Mouse (Mus musculus) heart, postnatal 25 days (tissue): ENCODE measurements around the gene Olfr1441. TPM values are rescaled to one million over a fixed set of nuclear protein-coding genes. Genes with fewer than 3 reads are reported as not detected.

ENCODE experiments used
- DNase-seq: peaks from one replicate; pipeline ENCODE4 v3.0.0; 2022; ENCODE audit warnings: low spot score
- intact Hi-C: fragments of 180-260 bp; cut with DNase I; formaldehyde crosslinking; loops from one replicate; pipeline ENCODE4 v1.15.1; 2025
- total RNA-seq, 2 experiments: library from RNA; stranded (reverse); gene quantifications; 2 replicates each; pipeline ENCODE4 v1.2.3; 2021

The Olfr1441 gene
- total RNA-seq, 2 experiments from 2014 or later, result not detected

DNA sequence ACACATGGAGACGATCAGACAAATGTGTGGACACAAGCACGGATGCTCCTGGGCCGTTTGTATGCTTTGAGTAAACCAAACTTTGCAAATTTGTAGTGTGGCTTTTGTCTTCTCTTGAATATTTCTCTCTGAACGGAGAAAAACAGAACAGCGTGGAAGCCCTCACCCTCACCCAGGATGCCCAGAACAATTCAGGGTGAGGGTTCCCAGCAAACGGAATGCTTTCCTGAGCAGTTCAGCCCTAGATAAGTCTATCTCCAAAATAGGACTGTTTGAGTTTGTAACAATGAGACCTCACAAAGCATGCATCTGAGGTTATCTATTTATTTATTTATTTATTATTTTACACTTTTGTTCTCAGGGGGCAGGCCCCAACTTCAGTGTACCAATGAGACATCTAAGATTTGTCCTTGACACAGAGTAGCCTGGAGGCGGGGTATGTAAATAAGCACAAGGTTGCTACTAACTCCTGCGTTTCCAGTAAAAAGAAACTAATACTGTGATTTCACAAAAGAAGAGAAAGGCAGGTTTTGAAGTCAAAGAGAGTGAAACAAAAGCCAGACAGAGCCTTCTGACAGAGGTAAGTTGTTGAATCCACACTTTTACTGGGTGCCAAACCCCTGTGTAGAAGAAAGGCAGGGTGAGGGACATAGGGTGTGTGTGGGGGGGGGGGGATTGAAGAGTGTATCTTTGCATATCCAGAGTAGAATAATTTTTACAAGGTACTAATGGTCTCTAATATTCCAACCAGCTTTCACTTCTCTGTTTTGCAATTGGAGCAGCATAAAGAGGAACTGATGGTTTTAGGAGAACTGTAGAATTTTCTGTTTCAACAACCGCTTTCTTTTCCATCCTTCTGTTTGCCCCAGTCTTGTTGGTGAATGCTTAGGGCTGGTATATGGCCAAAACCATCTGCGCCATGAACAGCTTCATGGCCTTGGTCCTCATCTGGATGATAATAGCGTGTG, 43.3 kb downstream of the Olfr1441 start, which contains the start of gene Mpeg1:
Gene Mpeg1 (plus strand): TSS at position 498 of the 968 bp plus-strand sequence.
- intact Hi-C loops, result no loop called here
- DNase-seq, result no peak

DNA sequence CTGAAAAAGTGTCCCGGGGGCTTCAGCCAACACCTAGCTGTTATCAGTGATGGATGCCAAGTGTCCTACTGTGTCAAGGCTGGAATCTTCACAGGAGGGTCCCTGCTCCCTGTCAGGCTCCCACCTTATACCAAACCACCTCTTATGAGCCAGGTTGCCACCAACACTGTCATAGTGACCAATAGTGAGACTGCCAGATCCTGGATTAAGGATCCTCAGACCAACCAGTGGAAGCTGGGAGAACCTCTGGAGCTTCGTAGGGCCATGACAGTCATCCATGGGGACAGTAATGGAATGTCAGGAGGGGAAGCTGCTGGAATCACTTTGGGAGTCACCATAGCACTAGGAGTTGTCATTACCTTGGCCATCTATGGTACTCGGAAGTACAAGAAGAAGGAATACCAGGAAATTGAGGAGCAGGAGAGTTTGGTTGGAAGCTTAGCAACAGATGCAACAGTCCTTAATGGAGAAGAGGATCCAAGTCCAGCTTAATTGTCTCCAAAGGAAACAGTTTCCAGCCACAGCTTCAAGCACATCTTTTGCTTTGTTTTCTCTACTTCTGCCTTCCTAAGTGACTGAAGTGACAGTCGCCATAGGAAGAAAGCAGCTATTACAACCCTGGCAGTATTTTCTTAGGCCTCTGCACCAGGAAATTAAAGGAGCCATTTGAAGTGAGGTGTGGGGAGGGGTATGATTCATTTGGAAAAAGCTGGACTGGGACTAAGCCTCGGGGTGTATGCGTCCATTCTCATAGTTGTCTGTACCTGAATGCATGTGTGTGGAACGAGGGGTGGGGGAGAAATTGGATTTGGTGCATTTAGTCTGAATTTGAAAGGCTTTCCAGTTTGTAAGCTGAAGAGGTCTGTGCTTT, 45.9 kb downstream of the Olfr1441 start:
- no peak for DNase-seq
- intact Hi-C loops, result no loop called here

DNA sequence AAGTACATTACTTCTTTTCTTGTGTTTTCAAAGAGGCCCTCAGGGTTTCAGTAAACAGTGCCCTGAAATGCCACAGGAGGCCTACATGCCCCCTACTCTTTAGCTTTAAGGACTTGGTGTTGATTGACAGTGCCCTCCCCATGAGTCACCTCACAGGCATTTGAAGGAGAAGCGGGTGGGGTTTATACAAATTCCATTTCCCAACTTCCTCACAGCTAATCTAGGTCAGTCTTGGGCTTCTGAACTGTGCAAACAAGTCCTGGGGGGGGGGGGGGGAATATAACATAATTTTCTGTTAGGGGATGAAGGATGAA, 46.4 kb downstream of the Olfr1441 start:
- intact Hi-C loops, result no loop called here
- DNase-seq, result no peak

DNA sequence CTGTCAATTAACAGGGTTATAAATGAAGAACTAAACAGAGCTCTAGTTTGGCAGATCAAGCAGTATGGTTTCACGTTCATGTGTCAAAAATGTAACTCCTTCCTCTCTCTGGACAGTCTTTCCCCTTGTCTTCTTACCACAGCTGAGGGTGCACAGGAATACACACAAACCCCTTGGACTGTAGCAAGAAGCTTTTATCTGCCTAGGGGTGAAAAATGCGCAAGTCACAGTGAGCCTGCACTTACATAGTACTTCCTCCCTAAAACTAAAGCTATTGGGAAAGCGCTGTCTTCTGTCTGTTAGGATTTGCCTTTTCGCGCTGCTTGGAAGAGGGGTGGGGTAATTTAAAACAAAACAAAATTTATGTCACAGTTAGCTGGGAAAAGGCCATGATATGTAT, 46.9 kb downstream of the Olfr1441 start:
- DNase-seq, result no peak
- intact Hi-C loops, result no loop called here

DNA sequence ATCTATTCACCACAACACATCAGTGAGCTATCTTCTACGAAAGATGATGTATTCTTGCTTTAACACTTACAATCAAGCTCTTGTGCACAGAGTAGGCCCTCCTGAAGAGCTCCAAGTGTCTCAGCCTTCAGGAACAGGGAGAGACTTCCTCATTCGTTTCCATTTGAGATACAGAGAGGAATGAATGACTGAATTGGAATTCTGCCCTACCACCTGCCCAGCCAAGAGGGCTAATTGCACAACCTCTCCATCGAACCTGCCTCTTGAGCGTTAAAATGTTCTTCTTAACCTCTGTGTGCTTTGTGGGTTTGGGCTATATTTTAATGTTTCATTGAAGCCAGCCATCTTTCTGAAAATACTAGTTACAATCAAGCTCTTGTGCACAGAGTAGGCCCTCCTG, 47.4 kb downstream of the Olfr1441 start:
- DNase-seq, result no peak
- intact Hi-C loops, result loop anchor here (5.0 kb wide), 2 partner anchors 38 to 128 kb away; partner anchors contain the start of gene Dtx4

DNA sequence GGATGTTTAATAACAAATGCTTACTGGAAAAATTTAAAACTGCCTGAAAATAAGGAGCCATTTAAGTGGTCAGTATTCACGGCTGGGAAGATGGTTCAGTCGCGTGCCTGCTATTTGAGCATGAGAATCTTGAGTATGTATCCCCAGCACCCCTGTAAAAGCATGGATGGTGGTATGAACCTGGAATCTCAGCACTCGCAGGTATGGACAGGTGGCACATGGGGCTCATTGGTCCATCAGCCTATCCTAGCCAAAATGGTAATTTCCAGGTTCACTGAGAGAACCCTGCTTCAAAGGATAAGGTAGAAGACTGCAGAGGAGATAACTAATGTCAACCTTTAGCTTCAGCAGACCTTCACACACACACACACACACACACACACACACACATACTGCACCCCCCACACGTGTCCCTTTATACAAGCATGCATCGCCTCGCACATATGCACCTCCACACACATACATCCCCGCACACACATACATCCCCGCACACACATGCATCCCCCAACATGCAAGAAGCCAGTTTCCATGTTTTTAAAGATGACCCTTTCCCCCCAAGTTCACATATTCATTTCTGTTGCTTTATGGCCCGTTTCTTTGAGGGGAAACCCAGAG, 48.4 kb downstream of the Olfr1441 start:
- DNase-seq, result no peak
- intact Hi-C loops, result loop anchor here (5.0 kb wide), 2 partner anchors 37 to 127 kb away; partner anchors contain the start of gene Dtx4

DNA sequence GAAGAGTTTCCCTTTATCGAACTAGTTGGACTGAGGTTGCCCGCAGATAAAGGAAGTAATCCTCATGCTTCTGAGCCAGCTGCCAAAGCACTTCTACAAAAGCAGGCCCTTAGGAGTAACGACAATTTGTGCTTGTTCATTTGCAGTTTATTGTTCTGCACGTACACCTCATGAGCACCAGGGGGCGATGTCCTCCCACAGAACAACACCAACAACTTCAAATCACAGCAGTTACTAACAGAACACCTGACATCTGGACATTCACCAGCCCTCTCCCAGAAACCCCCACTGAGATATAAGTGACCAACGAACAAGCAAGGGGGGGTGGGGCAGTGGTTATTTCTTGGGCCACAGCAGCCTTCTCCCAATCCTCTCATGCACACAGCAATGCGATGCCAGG, 49.0 kb downstream of the Olfr1441 start:
- DNase-seq, result no peak
- intact Hi-C loops, result loop anchor here (5.0 kb wide), 2 partner anchors 36 to 126 kb away; partner anchors contain the start of gene Dtx4

DNA sequence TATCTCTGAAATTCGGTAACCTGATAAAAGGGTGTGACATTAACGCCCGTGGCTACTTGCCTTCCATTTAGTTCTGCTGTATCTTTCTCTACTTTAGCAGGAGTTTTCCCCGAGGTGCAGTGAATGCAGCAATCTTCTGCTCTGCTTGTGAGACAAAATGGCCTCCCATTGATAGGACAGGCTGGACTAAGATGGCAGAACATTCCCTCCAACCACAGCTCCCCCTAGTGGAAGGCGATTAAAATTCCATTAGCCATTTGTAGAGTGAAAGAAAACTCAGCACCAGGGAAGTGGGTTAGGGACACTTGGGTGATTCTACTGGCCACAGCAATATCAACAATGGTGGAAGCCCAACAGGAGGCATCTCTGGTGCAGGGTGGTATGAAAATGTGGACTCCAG, 50.2 kb downstream of the Olfr1441 start:
- DNase-seq, result no peak
- intact Hi-C loops, result loop anchor here (5.0 kb wide), 2 partner anchors 35 to 125 kb away; partner anchors contain the start of gene Dtx4

DNA sequence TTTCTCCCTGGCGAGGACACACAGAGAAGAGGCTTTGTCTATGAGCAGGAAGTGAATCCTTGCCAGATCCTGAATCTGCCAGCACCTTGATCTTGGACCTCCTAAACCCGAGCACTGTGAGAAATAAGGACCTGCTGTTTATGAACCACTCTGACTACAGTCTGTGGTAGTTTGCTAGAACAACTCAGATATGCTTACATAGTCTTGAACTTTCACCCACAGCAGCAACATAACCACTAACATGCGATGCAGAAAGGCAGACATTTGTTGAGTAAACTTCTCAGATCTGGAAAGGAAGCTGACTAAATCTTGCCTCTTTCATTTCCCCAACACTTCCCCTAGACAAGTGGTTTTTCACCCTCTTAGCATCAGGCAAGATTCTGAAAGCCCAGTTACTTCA, 54.6 kb downstream of the Olfr1441 start:
- DNase-seq, result no peak
- intact Hi-C loops, result no loop called here

DNA sequence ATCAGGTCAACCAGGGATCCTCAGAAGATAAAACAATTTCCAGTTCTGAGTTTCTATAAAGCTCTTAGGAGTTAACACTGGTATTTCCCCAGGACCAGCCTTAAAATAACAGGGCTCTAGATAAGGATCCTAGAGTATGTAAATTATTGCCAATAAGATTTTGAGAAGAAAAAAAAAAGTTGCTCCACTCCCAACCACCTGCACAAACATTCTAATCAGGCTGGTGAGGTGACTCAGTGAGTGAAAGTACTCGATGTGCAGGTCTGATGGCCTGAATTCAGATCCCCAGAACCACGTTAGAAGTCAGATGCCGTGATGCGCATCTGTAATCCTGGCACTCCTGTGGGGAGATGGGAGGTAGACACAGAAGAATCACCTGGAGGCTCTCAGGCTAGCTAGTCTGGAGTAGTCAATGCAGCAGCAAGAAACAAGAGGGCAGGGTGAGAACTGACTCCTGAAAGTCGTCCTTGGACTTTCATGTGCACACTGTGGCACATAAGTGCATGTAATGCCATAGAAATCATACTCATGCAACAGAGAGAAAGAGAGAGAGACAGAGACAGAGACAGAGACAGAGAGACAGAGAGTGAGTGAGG, 55.2 kb downstream of the Olfr1441 start:
- no peak for DNase-seq
- intact Hi-C loops, result no loop called here

Other genes starting within 250 kb of the Olfr1441 start
- not detected for gene Olfr1555-ps1, start 247.3 kb upstream of the Olfr1441 start, total RNA-seq
- not detected for gene Olfr1431, start 216.8 kb upstream of the Olfr1441 start, total RNA-seq
- gene Olfr1432, start 184.8 kb upstream of the Olfr1441 start, total RNA-seq, result not detected
- gene Olfr262, start 175.8 kb upstream of the Olfr1441 start, total RNA-seq, result not detected
- gene Olfr235, start 156.4 kb upstream of the Olfr1441 start, total RNA-seq, result not detected
- gene Olfr1434, start 137.6 kb upstream of the Olfr1441 start, total RNA-seq, result not detected
- gene Olfr1436, start 118.3 kb upstream of the Olfr1441 start, total RNA-seq, result not detected
- not detected for gene Olfr1437, start 92.3 kb upstream of the Olfr1441 start, total RNA-seq
- not detected for gene Olfr1438-ps1, start 81.5 kb upstream of the Olfr1441 start, total RNA-seq
- gene Olfr1440, start 30.2 kb upstream of the Olfr1441 start, total RNA-seq, result not detected
- not detected for gene Pfpl, start 10.5 kb downstream of the Olfr1441 start, total RNA-seq
- 1 to 10 TPM; 7.4 to 8.3 TPM for gene Mpeg1, start 43.3 kb downstream of the Olfr1441 start, total RNA-seq
- gene Dtx4, start 84.0 kb downstream of the Olfr1441 start, total RNA-seq, result 1 to 10 TPM; 6.8 to 8.1 TPM
- 1 to 10 TPM; 5.6 to 6.1 TPM for gene Fam111a, start 128.3 kb downstream of the Olfr1441 start, total RNA-seq
- gene Gm4952, start 182.5 kb downstream of the Olfr1441 start, total RNA-seq, result not detected
- not detected for gene Glyat, start 215.9 kb downstream of the Olfr1441 start, total RNA-seq